Mouse (Mus musculus) hindbrain, embryonic 11.5 days (tissue): ENCODE results near the gene Mus81. TPM values are rescaled to one million over a fixed set of nuclear protein-coding genes. Genes with fewer than 3 reads are reported as not detected.
"Not testable (repeated sequence)": the region's sequence is repeated elsewhere in the genome, so short reads cannot be mapped to it uniquely, and the experiment has no call there.

Experiments used
- ATAC-seq: fragments of 200-750 bp; cut with Nextera tagmentation; 2 replicates; pipeline ENCODE4 v1.8.0; 2017; ENCODE audit warnings: mild to moderate bottlenecking, moderate TSS enrichment, moderate library complexity; ENCODE audit not compliant: low FRiP score
- DNase-seq: peaks from one replicate; pipeline ENCODE4 v3.0.0-alpha.2; 2015; ENCODE audit warnings: low spot score
- H3K27ac ChIP-seq: fragments of 300-500 bp; sonication (generic); 2 replicates; pipeline ENCODE4 v1.5.1; 2014; ENCODE audit warnings: mild to moderate bottlenecking, low read depth, low read length
- H3K27me3 ChIP-seq: fragments of 300-500 bp; sonication (generic); 2 replicates; pipeline ENCODE4 v1.6.1; 2014; ENCODE audit warnings: mild to moderate bottlenecking, low read length, moderate library complexity, mixed read lengths; ENCODE audit not compliant: control insufficient read depth, insufficient read depth
- H3K36me3 ChIP-seq: fragments of 300-500 bp; sonication (generic); 2 replicates; pipeline ENCODE4 v1.6.1; 2014; ENCODE audit warnings: mild to moderate bottlenecking, low read length, moderate library complexity, mixed read lengths; ENCODE audit not compliant: control insufficient read depth, insufficient read depth
- H3K4me1 ChIP-seq: fragments of 300-500 bp; sonication (generic); replicated peaks from 2 replicates; pipeline ENCODE4 v1.6.1; 2014; ENCODE audit warnings: low read length, mixed read lengths; ENCODE audit not compliant: control insufficient read depth, insufficient read depth
- H3K4me2 ChIP-seq: fragments of 300-500 bp; sonication (generic); replicated peaks from 2 replicates; pipeline ENCODE4 v1.6.1; 2014; ENCODE audit warnings: mild to moderate bottlenecking, low read depth, low read length
- H3K4me3 ChIP-seq: fragments of 300-500 bp; sonication (generic); 2 replicates; pipeline ENCODE4 v1.5.1; 2014; ENCODE audit warnings: low read depth, low read length
- H3K9ac ChIP-seq: fragments of 300-500 bp; sonication (generic); 2 replicates; pipeline ENCODE4 v1.6.1; 2014; ENCODE audit warnings: low read depth, low read length
- H3K9me3 ChIP-seq: fragments of 300-500 bp; sonication (generic); 2 replicates; pipeline ENCODE4 v1.6.1; 2016; ENCODE audit warnings: low read length; ENCODE audit not compliant: control insufficient read depth
- WGBS: fragments of 180-500 bp; shearing (Covaris S2); extraction: QIAGEN DNeasy Blood & Tissue Kit; methylation state at CpG from one replicate; pipeline ENCODE4 v1.1.7; 2014; 5-methylcytosine and 5-hydroxymethylcytosine counted together
- polyA plus RNA-seq: library from polyadenylated mRNA; unstranded; fragments of >200 nt; fragmentation: Nextera tagmentation; extraction: Ambion mirVana; gene quantifications from 2 replicates; pipeline ENCODE4 v1.2.1, GENCODE M21; 2014

Mus81 gene
- polyA plus RNA-seq, 1 experiment from 2014 or later = 44.3 TPM

GRCm38 (mm10) chr19:5495353-5496051 is 7.3 kb upstream of the Mus81 start:
- no peaks in the 10 kb centered on the region for H3K27me3 ChIP-seq
- DNase-seq (no peak), ATAC-seq (no peak)
- H3K4me1 ChIP-seq = peaks cover 3% of the 10 kb centered on the region; the same call in 1 of the 2 replicates
- H3K9me3 ChIP-seq = no peaks in the 10 kb centered on the region
- WGBS = 80% methylated on average over 12 of the region's 12 CpGs
- H3K36me3 ChIP-seq = peaks cover 10% of the 10 kb centered on the region; the same call in 1 of the 2 replicates
- H3K9ac ChIP-seq = no peak overlapping the region
- H3K27ac ChIP-seq = 0 out of 2 replicates have a peak overlapping the region, but pooled peaks have one; percentile 24
- no peak overlapping the region for H3K4me3 ChIP-seq
- H3K4me2 ChIP-seq = no peak overlapping the region

- WGBS = 91% methylated on average over 3 of the region's 3 CpGs
- DNase-seq (no peak), ATAC-seq (no peak)
- Histone ChIP-seq H3K4me2 (no peak overlapping the region), H3K36me3 (peaks cover 10% of the 10 kb centered on the region; the same call in 1 of the 2 replicates), H3K4me3 (no peak overlapping the region), H3K27me3 (no peaks in the 10 kb centered on the region), H3K9me3 (no peaks in the 10 kb centered on the region), H3K9ac (no peak overlapping the region), H3K27ac (no peak overlapping the region), H3K4me1 (peaks cover 3% of the 10 kb centered on the region; the same call in 1 of the 2 replicates)
These were observed 6.1 kb upstream of the Mus81 start for GRCm38 (mm10) chr19:5494314-5494713.

DNA sequence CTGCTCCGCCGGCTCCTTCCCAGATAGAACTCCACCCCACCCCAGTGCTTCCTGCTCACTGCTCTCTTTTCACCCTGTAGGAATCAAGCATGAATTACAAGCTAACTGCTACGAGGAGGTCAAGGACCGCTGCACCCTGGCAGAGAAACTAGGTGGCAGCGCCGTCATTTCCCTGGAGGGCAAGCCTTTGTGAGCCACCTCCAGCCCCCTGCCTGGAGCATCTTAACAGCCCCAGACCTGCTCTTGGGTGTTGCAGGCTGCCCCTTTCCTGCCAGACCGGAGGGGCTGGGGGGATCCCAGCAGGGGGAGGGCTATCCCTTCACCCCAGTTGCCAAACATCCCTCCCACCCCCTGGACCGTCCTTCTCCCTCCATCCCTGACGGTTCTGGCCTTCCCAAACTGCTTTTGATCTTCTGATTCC is 5.1 kb upstream of the Mus81 start:
- H3K36me3 ChIP-seq = peaks cover 10% of the 10 kb centered on the region; the same call in 1 of the 2 replicates

GRCm38 (mm10) chr19:5492641-5493040 is 4.4 kb upstream of the Mus81 start:
- H3K9me3 ChIP-seq = no peaks in the 10 kb centered on the region
- no peak overlapping the region for H3K9ac ChIP-seq
- H3K4me3 ChIP-seq = peak overlapping the region; percentile 10; the same call in 1 of the 2 replicates
- H3K27me3 ChIP-seq = no peaks in the 10 kb centered on the region
- ATAC-seq (no peak), DNase-seq (no peak)
- no peak overlapping the region for H3K27ac ChIP-seq
- no peak overlapping the region for H3K4me2 ChIP-seq
- H3K4me1 ChIP-seq = peaks cover 3% of the 10 kb centered on the region
- 93% methylated on average over 4 of the region's 4 CpGs for WGBS
- peaks cover 10% of the 10 kb centered on the region; the same call in 1 of the 2 replicates for H3K36me3 ChIP-seq

More for the DNA sequence above, 5.1 kb upstream of the Mus81 start:
- WGBS = 74% methylated on average over 9 of the region's 9 CpGs
- not testable (repeated sequence) for H3K4me1 ChIP-seq, H3K4me3 ChIP-seq, ATAC-seq, DNase-seq, H3K9ac ChIP-seq, H3K4me2 ChIP-seq, H3K27me3 ChIP-seq, H3K27ac ChIP-seq, H3K9me3 ChIP-seq

- ATAC-seq (peak; percentile 53), DNase-seq (peak; percentile 80)
- WGBS = under 1% methylated on average over 55 of the region's 59 CpGs
- Histone ChIP-seq H3K4me1 (peaks cover 8% of the 10 kb centered on the region), H3K36me3 (peaks cover 10% of the 10 kb centered on the region; the same call in 1 of the 2 replicates), H3K4me3 (peak overlapping the region; percentile 99), H3K9ac (peak overlapping the region; percentile 97), H3K27ac (peak overlapping the region; percentile 98), H3K9me3 (no peaks in the 10 kb centered on the region), H3K27me3 (no peaks in the 10 kb centered on the region), H3K4me2 (peak overlapping the region; percentile 85)
These were observed 2.9 kb upstream of the Mus81 start for GRCm38 (mm10) chr19:5490898-5491708.

DNA sequence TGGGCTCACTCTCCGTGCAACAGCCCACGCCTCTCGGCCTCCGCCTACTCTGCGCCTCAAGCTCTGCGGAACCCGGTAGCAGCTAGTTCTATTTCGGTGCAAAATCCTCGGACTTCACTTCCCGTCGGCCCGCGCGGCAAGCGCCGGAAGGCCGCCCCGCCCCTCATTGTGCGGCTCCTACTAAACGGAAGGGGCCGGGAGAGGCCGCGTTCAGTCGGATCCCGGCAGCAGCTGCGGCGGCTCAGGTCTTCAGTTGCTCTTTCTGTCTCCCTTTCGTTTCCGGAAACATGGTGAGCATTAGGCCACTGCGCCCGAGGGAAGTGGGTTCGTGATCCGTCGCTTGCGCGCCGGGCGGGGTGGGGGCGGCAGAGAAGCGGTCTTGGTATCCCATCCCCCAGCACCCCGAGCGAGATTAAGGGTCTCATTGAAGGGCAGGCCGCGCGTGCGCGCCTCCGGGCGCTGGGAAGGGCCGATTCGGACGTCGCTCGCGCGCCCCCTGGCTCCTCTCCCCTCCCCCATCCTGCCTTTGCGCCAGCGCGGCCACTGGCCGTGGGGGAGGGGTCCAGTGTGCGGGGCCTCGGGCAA is 2.2 kb upstream of the Mus81 start, which contains the start of gene Cfl1:
Cfl1 (plus strand) TSS at position 143 of the 585 bp plus-strand sequence.
- WGBS = under 1% methylated on average over 61 of the region's 62 CpGs
- ATAC-seq = peak; percentile 67
- peaks cover 8% of the 10 kb centered on the region for H3K4me1 ChIP-seq

GRCm38 (mm10) chr19:5489721-5490120 is 1.5 kb upstream of the Mus81 start:
- H3K4me2 ChIP-seq, H3K9ac ChIP-seq, H3K27me3 ChIP-seq, H3K4me1 ChIP-seq, DNase-seq, H3K9me3 ChIP-seq, ATAC-seq: not testable (repeated sequence)
- H3K27ac ChIP-seq = peak overlapping the region; percentile 98
- 54% methylated on average over 10 of the region's 10 CpGs for WGBS
- peaks cover 10% of the 10 kb centered on the region; the same call in 1 of the 2 replicates for H3K36me3 ChIP-seq
- peak overlapping the region; percentile 99 for H3K4me3 ChIP-seq

More for the DNA sequence above, 2.2 kb upstream of the Mus81 start, which contains the start of gene Cfl1:
- Histone ChIP-seq H3K4me2 (peak within 1 kb of the TSS; percentile 85), H3K36me3 (peaks cover 10% of the 10 kb centered on the region; the same call in 1 of the 2 replicates), H3K27me3 (no peaks in the 10 kb centered on the region), H3K9ac (peak within 1 kb of the TSS; percentile 97), H3K27ac (peak within 1 kb of the TSS; percentile 98), H3K4me3 (peak within 1 kb of the TSS; percentile 99), H3K9me3 (no peaks in the 10 kb centered on the region)
- DNase-seq = peak; percentile 96

GRCm38 (mm10) chr19:5488878-5489571 is 823 bp upstream of the Mus81 start:
- DNase-seq (peak; percentile 98), ATAC-seq (peak; percentile 83)
- peak overlapping the region; percentile 98 for H3K27ac ChIP-seq
- H3K36me3 ChIP-seq = peaks cover 10% of the 10 kb centered on the region; the same call in 1 of the 2 replicates
- no peaks in the 10 kb centered on the region for H3K27me3 ChIP-seq
- peak overlapping the region; percentile 53 for H3K4me3 ChIP-seq
- H3K4me1 ChIP-seq = peaks cover 8% of the 10 kb centered on the region
- WGBS = under 1% methylated on average over 26 of the region's 26 CpGs
- H3K4me2 ChIP-seq = peak overlapping the region; percentile 71
- H3K9me3 ChIP-seq = no peaks in the 10 kb centered on the region
- H3K9ac ChIP-seq = peak overlapping the region; percentile 51
